10 mouse cellular contexts compared by ENCODE assay signal in the genomic region with DNA sequence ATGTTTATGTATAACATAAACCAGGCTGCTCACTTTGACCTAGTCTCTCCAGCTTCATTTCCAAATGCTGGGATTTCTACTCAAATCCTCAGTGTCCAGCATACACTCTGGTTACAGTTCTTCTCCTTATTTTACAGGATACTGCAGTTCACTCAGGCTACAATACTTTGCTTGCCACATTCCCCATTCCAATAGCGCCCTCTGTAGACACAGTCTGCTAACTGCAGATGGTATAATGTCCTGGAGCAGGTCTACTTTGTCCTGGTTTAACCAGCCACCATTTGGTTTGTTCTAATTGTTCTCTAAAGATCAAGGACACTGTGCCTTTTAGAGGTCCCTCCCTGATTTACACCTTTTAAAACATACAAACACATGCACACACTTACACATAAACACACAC. TPM values are rescaled to one million over a fixed set of nuclear protein-coding genes. Genes with fewer than 3 reads are reported as not detected.
A peak's percentile ranks its signal among the peaks of the same experiment; 100 is the strongest.
DNase-seq lines count a peak whose midpoint lies in the region; ATAC-seq and TF ChIP-seq lines count a peak whose summit lies in the region.
"Had no signal": no experiment of that assay in that cellular context is flagged by ENCODE, and none has a peak within 500 bp of the region (broad histone marks: within the 10 kb centered on the region; RNA-seq: fewer than 3 reads in every experiment).

No protein-coding gene starts in this region.

- H3K27ac ChIP-seq in forebrain, embryonic 14.5 days (ENCODE audit: low read depth, low read length), result no peak overlapping the region
- no peak overlapping the region for H3K27ac ChIP-seq in forebrain, embryonic 13.5 days
- H3K27ac ChIP-seq in liver, embryonic 11.5 days (ENCODE audit: low read depth, low read length), result no peak overlapping the region
- H3K27ac ChIP-seq in hindbrain, postnatal 0 days, result no peak overlapping the region
- no peak overlapping the region for H3K27ac ChIP-seq in thymus, adult 2 months (ENCODE audit: control insufficient read depth, insufficient read depth, low read length)
- H3K27ac ChIP-seq: limb, embryonic 13.5 days had no signal

- H3K9me3 ChIP-seq in forebrain, embryonic 14.5 days (replicated peaks; ENCODE audit: control insufficient read depth, low read length), result no peaks in the 10 kb centered on the region
- no peaks in the 10 kb centered on the region for H3K9me3 ChIP-seq in forebrain, embryonic 13.5 days (replicated peaks)
- H3K9me3 ChIP-seq in liver, embryonic 11.5 days (ENCODE audit: control insufficient read depth, low read length), result no peaks in the 10 kb centered on the region
- H3K9me3 ChIP-seq in hindbrain, postnatal 0 days (ENCODE audit: low read length), result no peaks in the 10 kb centered on the region
- H3K9me3 ChIP-seq: limb, embryonic 13.5 days had no signal

- WGBS in forebrain, embryonic 14.5 days, result 0% methylated on average over 1 of the region's 1 CpGs
- 0% methylated on average over 1 of the region's 1 CpGs for WGBS in forebrain, embryonic 13.5 days
- 0% methylated on average over 1 of the region's 1 CpGs for WGBS in liver, embryonic 11.5 days
- WGBS in hindbrain, postnatal 0 days, result 0% methylated on average over 1 of the region's 1 CpGs
- 0% methylated on average over 1 of the region's 1 CpGs for WGBS in thymus, adult 2 months

- no peak overlapping the region for H3K9ac ChIP-seq in forebrain, embryonic 14.5 days (ENCODE audit: low read length)
- no peak overlapping the region for H3K9ac ChIP-seq in forebrain, embryonic 13.5 days
- H3K9ac ChIP-seq in liver, embryonic 11.5 days (ENCODE audit: low read depth, low read length), result no peak overlapping the region
- H3K9ac ChIP-seq in hindbrain, postnatal 0 days (replicated peaks; ENCODE audit: low read length), result no peak overlapping the region
- H3K9ac ChIP-seq: limb, embryonic 13.5 days had no signal

- peak; percentile 72 for TF ChIP-seq CTCF in hindbrain, postnatal 0 days (IDR thresholded peaks at IDR 0.05; ENCODE audit: low read depth)
- no peak for TF ChIP-seq CTCF in thymus, adult 2 months (IDR thresholded peaks at IDR 0.05; ENCODE audit: borderline replicate concordance, control insufficient read depth, extremely low read depth, insufficient read depth, low read length, poor library complexity)

- no peaks in the 10 kb centered on the region for H3K4me1 ChIP-seq in forebrain, embryonic 14.5 days (ENCODE audit: control insufficient read depth, insufficient read depth, low read length)
- no peaks in the 10 kb centered on the region for H3K4me1 ChIP-seq in forebrain, embryonic 13.5 days
- no peaks in the 10 kb centered on the region for H3K4me1 ChIP-seq in liver, embryonic 11.5 days (replicated peaks; ENCODE audit: control insufficient read depth, insufficient read depth, low read length)
- H3K4me1 ChIP-seq in hindbrain, postnatal 0 days (ENCODE audit: insufficient read depth, low read length), result no peaks in the 10 kb centered on the region
- H3K4me1 ChIP-seq in thymus, adult 2 months (replicated peaks; ENCODE audit: control insufficient read depth, insufficient read depth, low read length), result no peaks in the 10 kb centered on the region; the same call in 1 of the 2 replicates
- H3K4me1 ChIP-seq: limb, embryonic 13.5 days had no signal

- ATAC-seq in forebrain, embryonic 14.5 days, result no peak
- ATAC-seq in forebrain, embryonic 13.5 days, result no peak
- no peak for ATAC-seq in liver, embryonic 11.5 days (replicated peaks; ENCODE audit: low FRiP score)
- ATAC-seq in hindbrain, postnatal 0 days, result no peak
- no peak for ATAC-seq in megakaryocyte, adult 5-6 weeks (ENCODE audit: poor library complexity, severe bottlenecking)

- peak; percentile 5 for DNase-seq in forebrain, embryonic 14.5 days (ENCODE audit: low spot score)
- DNase-seq in liver (peak; percentile 5), ZHBTc4 (ENCODE audit: low read depth, low spot score) (peak; percentile 52)
- DNase-seq in liver, embryonic 11.5 days (ENCODE audit: low spot score), result no peak
- DNase-seq in hindbrain, postnatal 0 days (ENCODE audit: low spot score), result peak; percentile 47
- DNase-seq in thymus, adult 2 months, result peak; percentile 70

- no peaks in the 10 kb centered on the region for H3K36me3 ChIP-seq in forebrain, embryonic 14.5 days (ENCODE audit: control insufficient read depth, insufficient read depth, low read length)
- H3K36me3 ChIP-seq in forebrain, embryonic 13.5 days (ENCODE audit: poor library complexity, severe bottlenecking), result no peaks in the 10 kb centered on the region
- H3K36me3 ChIP-seq in liver, embryonic 11.5 days (ENCODE audit: control insufficient read depth, insufficient read depth, low read length), result no peaks in the 10 kb centered on the region
- H3K36me3 ChIP-seq in hindbrain, postnatal 0 days (ENCODE audit: insufficient read depth, low read length), result no peaks in the 10 kb centered on the region
- no peaks in the 10 kb centered on the region for H3K36me3 ChIP-seq in thymus, adult 2 months (ENCODE audit: control insufficient read depth, insufficient read depth, low read length)
- H3K36me3 ChIP-seq: G1E; limb, embryonic 13.5 days had no signal

- no peak overlapping the region for H3K4me2 ChIP-seq in forebrain, embryonic 14.5 days (ENCODE audit: low read length)
- H3K4me2 ChIP-seq in forebrain, embryonic 13.5 days, result no peak overlapping the region
- H3K4me2 ChIP-seq in liver, embryonic 11.5 days, result no peak overlapping the region
- no peak overlapping the region for H3K4me2 ChIP-seq in hindbrain, postnatal 0 days (ENCODE audit: low read depth, low read length)
- H3K4me2 ChIP-seq: limb, embryonic 13.5 days had no signal

- H3K4me3 ChIP-seq in forebrain, embryonic 14.5 days (ENCODE audit: low read depth, low read length), result no peak overlapping the region
- H3K4me3 ChIP-seq in forebrain, embryonic 13.5 days, result no peak overlapping the region
- H3K4me3 ChIP-seq in liver, embryonic 11.5 days (ENCODE audit: low read depth, low read length), result no peak overlapping the region
- H3K4me3 ChIP-seq in hindbrain, postnatal 0 days (ENCODE audit: low read length), result no peak overlapping the region
- H3K4me3 ChIP-seq in thymus, adult 2 months (ENCODE audit: control insufficient read depth, insufficient read depth, low read length), result no peak overlapping the region
- H3K4me3 ChIP-seq: limb, embryonic 13.5 days had no signal

- H3K27me3 ChIP-seq in forebrain, embryonic 14.5 days (replicated peaks; ENCODE audit: control insufficient read depth, insufficient read depth, low read length), result no peaks in the 10 kb centered on the region
- H3K27me3 ChIP-seq in forebrain, embryonic 13.5 days, result no peaks in the 10 kb centered on the region
- H3K27me3 ChIP-seq in liver, embryonic 11.5 days (replicated peaks; ENCODE audit: control insufficient read depth, insufficient read depth, low read length), result no peaks in the 10 kb centered on the region
- H3K27me3 ChIP-seq in hindbrain, postnatal 0 days (ENCODE audit: insufficient read depth, low read length), result no peaks in the 10 kb centered on the region
- H3K27me3 ChIP-seq in thymus, adult 2 months (ENCODE audit: control insufficient read depth, insufficient read depth, low read length), result no peaks in the 10 kb centered on the region
- H3K27me3 ChIP-seq: limb, embryonic 13.5 days had no signal

- no peak for TF ChIP-seq POLR2A in thymus, adult 2 months (IDR thresholded peaks at IDR 0.05; ENCODE audit: control insufficient read depth, extremely low read depth, insufficient read depth, low read length, poor library complexity)

RNA-seq across cellular contexts. Expression of a gene that starts 44.1 kb away (rescaled TPM):
- polyA plus RNA-seq in forebrain, embryonic 14.5 days (2014; fragmentation: Nextera tagmentation; extraction: Ambion mirVana), result not detected in 2 replicates
- polyA plus RNA-seq in forebrain, embryonic 13.5 days (2015; fragmentation: Nextera tagmentation; extraction: Ambion mirVana), result 0.05 TPM in 1 of 2 replicates, not detected in the other
- polyA plus RNA-seq in liver, embryonic 11.5 days (2014; fragmentation: Nextera tagmentation; extraction: Ambion mirVana), result not detected in 2 replicates
- total RNA-seq in hindbrain, postnatal 0 days (2014; rRNA removed), result not detected in 2 replicates
- not detected in 2 replicates for polyA plus RNA-seq in hindbrain, postnatal 0 days (2015; fragmentation: Nextera tagmentation; extraction: Ambion mirVana)
- 0.64 and 0.94 TPM in 2 replicates for polyA plus RNA-seq in thymus, adult 2 months (2012; rRNA removed)
- total RNA-seq in megakaryocyte, adult 5-6 weeks (2015), result not detected in 2 replicates
- total RNA-seq in megakaryocyte, adult 5-6 weeks (2017), result not detected in 2 replicates
- polyA plus RNA-seq: G1E had no signal
